ENCODE assay signal across 8 mouse cellular contexts in genomic region chr11:75652222-75652941, GRCm38 (mm10). TPM values are rescaled to one million over a fixed set of nuclear protein-coding genes. Genes with fewer than 3 reads are reported as not detected.
A peak's percentile ranks its signal among the peaks of the same experiment; 100 is the strongest.
DNase-seq lines count a peak whose midpoint lies in the region; ATAC-seq and TF ChIP-seq lines count a peak whose summit lies in the region.

No protein-coding gene starts in this region.

- peak overlapping the region; percentile 92 for H3K9ac ChIP-seq in heart, embryonic 14.5 days (ENCODE audit: low read length)
- H3K9ac ChIP-seq in hindbrain, embryonic 14.5 days, result peak overlapping the region; percentile 73; the same call in 1 of the 2 replicates
- peak overlapping the region; percentile 94 for H3K9ac ChIP-seq in liver, embryonic 11.5 days (ENCODE audit: low read depth, low read length)
- H3K9ac ChIP-seq in neural tube, embryonic 15.5 days (replicated peaks), result peak overlapping the region; percentile 74

- TF ChIP-seq POLR2A in bone marrow, adult 2 months (IDR thresholded peaks at IDR 0.05; ENCODE audit: borderline replicate concordance, control insufficient read depth, low read depth, low read length), result no peak

- no peak for TF ChIP-seq CTCF in bone marrow, adult 2 months (IDR thresholded peaks at IDR 0.05; ENCODE audit: control insufficient read depth, insufficient read depth, low read length)

- no peaks in the 10 kb centered on the region for H3K9me3 ChIP-seq in heart, embryonic 14.5 days (ENCODE audit: control insufficient read depth, low read length)
- H3K9me3 ChIP-seq in hindbrain, embryonic 14.5 days (ENCODE audit: control insufficient read depth, low read length), result no peaks in the 10 kb centered on the region
- no peaks in the 10 kb centered on the region for H3K9me3 ChIP-seq in liver, embryonic 11.5 days (ENCODE audit: control insufficient read depth, low read length)
- no peaks in the 10 kb centered on the region for H3K9me3 ChIP-seq in neural tube, embryonic 15.5 days (replicated peaks)

- ATAC-seq in heart, embryonic 14.5 days (ENCODE audit: insufficient number of reproducible peaks, insufficient read depth, low FRiP score, low read depth), result no peak
- ATAC-seq in hindbrain, embryonic 14.5 days (ENCODE audit: low FRiP score), result no peak
- no peak for ATAC-seq in liver, embryonic 11.5 days (replicated peaks; ENCODE audit: low FRiP score)
- ATAC-seq in neural tube, embryonic 15.5 days (ENCODE audit: low FRiP score), result no peak
- ATAC-seq in monocyte, adult 5-6 weeks (replicated peaks; ENCODE audit: insufficient number of reproducible peaks, low FRiP score, low TSS enrichment, poor library complexity, severe bottlenecking), result no peak

- DNase-seq in heart, adult 8-10 months (ENCODE audit: low spot score), result no peak
- no peak for DNase-seq in hindbrain, embryonic 14.5 days (ENCODE audit: low spot score)
- no peak for DNase-seq in liver, embryonic 11.5 days (ENCODE audit: low spot score)
- no peak for DNase-seq in adrenal gland, postnatal 4 days (ENCODE audit: low spot score in 2 of 2)

- peak overlapping the region; percentile 85 for H3K4me2 ChIP-seq in heart, embryonic 14.5 days (ENCODE audit: low read length)
- peak overlapping the region; percentile 79 for H3K4me2 ChIP-seq in hindbrain, embryonic 14.5 days (replicated peaks)
- peak overlapping the region; percentile 77 for H3K4me2 ChIP-seq in liver, embryonic 11.5 days
- peak overlapping the region; percentile 94 for H3K4me2 ChIP-seq in neural tube, embryonic 15.5 days

- no peaks in the 10 kb centered on the region for H3K27me3 ChIP-seq in heart, embryonic 14.5 days (ENCODE audit: control insufficient read depth, insufficient read depth, low read length)
- H3K27me3 ChIP-seq in hindbrain, embryonic 14.5 days (ENCODE audit: control insufficient read depth, insufficient read depth, low read length), result peaks cover 37% of the 10 kb centered on the region
- H3K27me3 ChIP-seq in liver, embryonic 11.5 days (replicated peaks; ENCODE audit: control insufficient read depth, insufficient read depth, low read length), result no peaks in the 10 kb centered on the region
- H3K27me3 ChIP-seq in neural tube, embryonic 15.5 days (replicated peaks), result peaks cover 34% of the 10 kb centered on the region

- 23% methylated on average over 20 of the region's 20 CpGs for WGBS in heart, embryonic 14.5 days
- 27% methylated on average over 20 of the region's 20 CpGs for WGBS in bone marrow, adult 2 months
- 17% methylated on average over 20 of the region's 20 CpGs for WGBS in hindbrain, embryonic 14.5 days
- WGBS in liver, embryonic 11.5 days, result 24% methylated on average over 20 of the region's 20 CpGs
- whole genome bisulfite sequencing in neural tube, embryonic 15.5 days, result 20% methylated on average over 20 of the region's 20 CpGs

- H3K36me3 ChIP-seq in heart, embryonic 14.5 days (ENCODE audit: control insufficient read depth, insufficient read depth, low read length), result peaks cover 4% of the 10 kb centered on the region
- no peaks in the 10 kb centered on the region for H3K36me3 ChIP-seq in hindbrain, embryonic 14.5 days (replicated peaks; ENCODE audit: control insufficient read depth, insufficient read depth)
- H3K36me3 ChIP-seq in liver, embryonic 11.5 days (ENCODE audit: control insufficient read depth, insufficient read depth, low read length), result no peaks in the 10 kb centered on the region
- H3K36me3 ChIP-seq in neural tube, embryonic 15.5 days, result no peaks in the 10 kb centered on the region

- peak overlapping the region; percentile 79 to 94 for H3K4me3 ChIP-seq in heart, embryonic 14.5 days (ENCODE audit: control insufficient read depth in 1 of 2, insufficient read depth in 1 of 2, low read depth in 1 of 2, low read length in 2 of 2)
- peak overlapping the region; percentile 98 for H3K4me3 ChIP-seq in bone marrow, adult 2 months (replicated peaks; ENCODE audit: control insufficient read depth, low read depth, low read length)
- H3K4me3 ChIP-seq in hindbrain, embryonic 14.5 days (replicated peaks; ENCODE audit: low read length), result peak overlapping the region; percentile 49
- H3K4me3 ChIP-seq in liver, embryonic 11.5 days (ENCODE audit: low read depth, low read length), result peak overlapping the region; percentile 79
- peak overlapping the region; percentile 60 for H3K4me3 ChIP-seq in neural tube, embryonic 15.5 days (replicated peaks)

- H3K4me1 ChIP-seq in heart, embryonic 14.5 days (ENCODE audit: control insufficient read depth in 2 of 2, insufficient read depth in 2 of 2, low read length in 2 of 2), result peaks cover 55 to 61% of the 10 kb centered on the region in 2 experiments
- peaks cover 13% of the 10 kb centered on the region for H3K4me1 ChIP-seq in bone marrow, adult 2 months (ENCODE audit: control insufficient read depth, insufficient read depth, low read length)
- H3K4me1 ChIP-seq in hindbrain, embryonic 14.5 days (replicated peaks; ENCODE audit: control insufficient read depth, insufficient read depth, low read length), result peaks cover 19% of the 10 kb centered on the region; the same call in 1 of the 2 replicates
- peaks cover 52% of the 10 kb centered on the region for H3K4me1 ChIP-seq in liver, embryonic 11.5 days (replicated peaks; ENCODE audit: control insufficient read depth, insufficient read depth, low read length)
- H3K4me1 ChIP-seq in neural tube, embryonic 15.5 days, result peaks cover 64% of the 10 kb centered on the region

- H3K27ac ChIP-seq in heart, embryonic 14.5 days (replicated peaks in 1 of 2; ENCODE audit: control insufficient read depth in 1 of 2, insufficient read depth in 1 of 2, low read depth in 2 of 2, low read length in 2 of 2), result peak overlapping the region; percentile 94 to 96; a peak in 3 of 4 replicates
- H3K27ac ChIP-seq in bone marrow, adult 2 months (ENCODE audit: control insufficient read depth, insufficient read depth, low read depth, low read length, poor library complexity), result peak overlapping the region; percentile 99
- no peak overlapping the region for H3K27ac ChIP-seq in hindbrain, embryonic 14.5 days
- H3K27ac ChIP-seq in liver, embryonic 11.5 days (ENCODE audit: low read depth, low read length), result peak overlapping the region; percentile 89
- H3K27ac ChIP-seq in neural tube, embryonic 15.5 days (replicated peaks), result peak overlapping the region; percentile 77

RNA-seq across cellular contexts. Expression of gene Myo1c, which starts 2.1 kb away (rescaled TPM):
- polyA plus RNA-seq in heart, embryonic 14.5 days (2014; fragmentation: Nextera tagmentation; extraction: Ambion mirVana), result 47.5 and 49.6 TPM in 2 replicates
- 10 to 100 TPM; 84.0 to 98.9 (median 92.7) TPM for total RNA-seq in heart, adult 8-10 months (2022)
- 35.8 and 69.2 TPM in 2 replicates for polyA plus RNA-seq in bone marrow, adult 2 months (2011; ENCODE audit: insufficient read depth, insufficient read length, low replicate concordance, missing spikeins)
- 8.7 and 10.4 TPM in 2 replicates for polyA plus RNA-seq in hindbrain, embryonic 14.5 days (2014; fragmentation: Nextera tagmentation; extraction: Ambion mirVana)
- 37.4 and 41.9 TPM in 2 replicates for polyA plus RNA-seq in liver, embryonic 11.5 days (2014; fragmentation: Nextera tagmentation; extraction: Ambion mirVana)
- polyA plus RNA-seq in neural tube, embryonic 15.5 days (2015; fragmentation: Nextera tagmentation; extraction: Ambion mirVana), result 12.4 and 22.0 TPM in 2 replicates
- total RNA-seq in monocyte, adult 5-6 weeks (2017), result 93.0 to 115 TPM (median 97.0 TPM) in 3 replicates
- 100 to 1,000 TPM; 122 to 132 TPM for total RNA-seq in adrenal gland, postnatal 4 days (2021)

RNA-seq across cellular contexts. Expression of gene Inpp5k, which starts 21.6 kb away (rescaled TPM):
- 29.4 and 30.7 TPM in 2 replicates for polyA plus RNA-seq in heart, embryonic 14.5 days (2014; fragmentation: Nextera tagmentation; extraction: Ambion mirVana)
- total RNA-seq in heart, adult 8-10 months (2022), result 10 to 100 TPM; 29.3 to 34.3 (median 32.3) TPM
- 34.2 and 58.2 TPM in 2 replicates for polyA plus RNA-seq in bone marrow, adult 2 months (2011; ENCODE audit: insufficient read depth, insufficient read length, low replicate concordance, missing spikeins)
- polyA plus RNA-seq in hindbrain, embryonic 14.5 days (2014; fragmentation: Nextera tagmentation; extraction: Ambion mirVana), result 42.3 and 44.9 TPM in 2 replicates
- polyA plus RNA-seq in liver, embryonic 11.5 days (2014; fragmentation: Nextera tagmentation; extraction: Ambion mirVana), result 21.9 and 22.2 TPM in 2 replicates
- 39.0 and 39.7 TPM in 2 replicates for polyA plus RNA-seq in neural tube, embryonic 15.5 days (2015; fragmentation: Nextera tagmentation; extraction: Ambion mirVana)
- total RNA-seq in monocyte, adult 5-6 weeks (2017), result 68.4 to 82.5 TPM (median 80.2 TPM) in 3 replicates
- total RNA-seq in adrenal gland, postnatal 4 days (2021), result 10 to 100 TPM; 59.8 to 64.4 TPM

RNA-seq across cellular contexts. Expression of gene Crk, which starts 26.7 kb away (rescaled TPM):
- polyA plus RNA-seq in heart, embryonic 14.5 days (2014; fragmentation: Nextera tagmentation; extraction: Ambion mirVana), result 86.0 and 88.2 TPM in 2 replicates
- 10 to 100 TPM; 73.0 to 84.5 (median 75.2) TPM for total RNA-seq in heart, adult 8-10 months (2022)
- polyA plus RNA-seq in bone marrow, adult 2 months (2011; ENCODE audit: insufficient read depth, insufficient read length, low replicate concordance, missing spikeins), result 14.9 and 39.7 TPM in 2 replicates
- polyA plus RNA-seq in hindbrain, embryonic 14.5 days (2014; fragmentation: Nextera tagmentation; extraction: Ambion mirVana), result 102 and 115 TPM in 2 replicates
- polyA plus RNA-seq in liver, embryonic 11.5 days (2014; fragmentation: Nextera tagmentation; extraction: Ambion mirVana), result 70.4 and 71.1 TPM in 2 replicates
- 102 and 107 TPM in 2 replicates for polyA plus RNA-seq in neural tube, embryonic 15.5 days (2015; fragmentation: Nextera tagmentation; extraction: Ambion mirVana)
- total RNA-seq in monocyte, adult 5-6 weeks (2017), result 101 to 126 TPM (median 121 TPM) in 3 replicates
- 100 to 1,000 TPM; 106 to 108 TPM for total RNA-seq in adrenal gland, postnatal 4 days (2021)
